Mouse (Mus musculus): Measurements from ENCODE around the gene Zfp266. TPM values are rescaled to one million over a fixed set of nuclear protein-coding genes. Genes with fewer than 3 reads are reported as not detected.

Gene Zfp266
- polyA plus RNA-seq, 1 experiment from 2014 or later = 42.6 TPM

Other genes with a start within 250 kb of the Zfp266 start
- not detected in 2 replicates for gene Olfr39, start 239.1 kb downstream of the Zfp266 start, polyA plus RNA-seq (2015; fragmentation: Nextera tagmentation; extraction: Ambion mirVana)
- not detected in 2 replicates for gene Olfr873, start 222.9 kb downstream of the Zfp266 start, polyA plus RNA-seq (2015; fragmentation: Nextera tagmentation; extraction: Ambion mirVana)
- gene Olfr18, start 185.3 kb downstream of the Zfp266 start, polyA plus RNA-seq (2015; fragmentation: Nextera tagmentation; extraction: Ambion mirVana) = 0.08 TPM in 1 of 2 replicates, not detected in the other
- 23.7 and 30.8 TPM in 2 replicates for gene Zfp560, start 136.2 kb downstream of the Zfp266 start, polyA plus RNA-seq (2015; fragmentation: Nextera tagmentation; extraction: Ambion mirVana)
- 7.8 and 10.1 TPM in 2 replicates for gene Zfp26, start 61.3 kb downstream of the Zfp266 start, polyA plus RNA-seq (2015; fragmentation: Nextera tagmentation; extraction: Ambion mirVana)
- gene Zfp426, start 28.7 kb downstream of the Zfp266 start, polyA plus RNA-seq (2015; fragmentation: Nextera tagmentation; extraction: Ambion mirVana) = 9.9 and 12.6 TPM in 2 replicates
- 9.4 and 10.9 TPM in 2 replicates for gene Zfp846, start 59.9 kb upstream of the Zfp266 start, polyA plus RNA-seq (2015; fragmentation: Nextera tagmentation; extraction: Ambion mirVana)
- 295 and 378 TPM in 2 replicates for gene Ubl5, start 121.5 kb upstream of the Zfp266 start, polyA plus RNA-seq (2015; fragmentation: Nextera tagmentation; extraction: Ambion mirVana)
- 13.4 and 17.8 TPM in 2 replicates for gene Fbxl12, start 123.3 kb upstream of the Zfp266 start, polyA plus RNA-seq (2015; fragmentation: Nextera tagmentation; extraction: Ambion mirVana)
- gene Pin1, start 130.7 kb upstream of the Zfp266 start, polyA plus RNA-seq (2015; fragmentation: Nextera tagmentation; extraction: Ambion mirVana) = 40.2 and 43.1 TPM in 2 replicates
- gene Olfm2, start 224.9 kb upstream of the Zfp266 start, polyA plus RNA-seq (2015; fragmentation: Nextera tagmentation; extraction: Ambion mirVana) = 1.00 and 3.1 TPM in 2 replicates